Mouse (Mus musculus) limb, embryonic 14.5 days (tissue): ENCODE measurements around the gene Ablim1. TPM values are rescaled to one million over a fixed set of nuclear protein-coding genes. Genes with fewer than 3 reads are reported as not detected.

Experiments used
- ATAC-seq: fragments of 200-750 bp; cut with Nextera tagmentation; 2 replicates; pipeline ENCODE4 v1.8.0; 2017; ENCODE audit warnings: low read depth, moderate number of reproducible peaks, moderate TSS enrichment; ENCODE audit not compliant: low FRiP score
- DNase-seq: peaks from one replicate; pipeline ENCODE4 v3.0.0-alpha.2; 2015; ENCODE audit warnings: low spot score
- H3K27ac ChIP-seq: fragments of 300-500 bp; sonication (generic); replicated peaks from 2 replicates; pipeline ENCODE4 v1.5.1; 2014; ENCODE audit warnings: low read depth, mild to moderate bottlenecking, low read length, moderate library complexity, mixed read lengths
- H3K27me3 ChIP-seq: fragments of 300-500 bp; sonication (generic); 2 replicates; pipeline ENCODE4 v1.6.1; 2014; ENCODE audit warnings: low read length, mixed read lengths; ENCODE audit not compliant: control insufficient read depth, insufficient read depth
- H3K36me3 ChIP-seq: fragments of 300-500 bp; sonication (generic); 2 replicates; pipeline ENCODE4 v1.6.1; 2014; ENCODE audit warnings: mild to moderate bottlenecking, low read length, moderate library complexity, mixed read lengths; ENCODE audit not compliant: control insufficient read depth, insufficient read depth
- H3K4me1 ChIP-seq: fragments of 300-500 bp; sonication (generic); 2 replicates; pipeline ENCODE4 v1.6.1; 2014; ENCODE audit warnings: antibody characterized with exemption, low read length, mixed read lengths; ENCODE audit not compliant: control insufficient read depth, insufficient read depth
- H3K4me2 ChIP-seq: fragments of 300-500 bp; sonication (generic); replicated peaks from 2 replicates; pipeline ENCODE4 v1.6.1; 2014; ENCODE audit warnings: low read depth, mild to moderate bottlenecking, low read length, moderate library complexity; ENCODE audit not compliant: severe bottlenecking
- H3K4me3 ChIP-seq: fragments of 300-500 bp; sonication (generic); replicated peaks from 2 replicates; pipeline ENCODE4 v1.5.1; 2014; ENCODE audit warnings: low read length
- H3K9ac ChIP-seq: fragments of 300-500 bp; sonication (generic); 2 replicates; pipeline ENCODE4 v1.6.1; 2014; ENCODE audit warnings: mild to moderate bottlenecking, low read depth, low read length, moderate library complexity; ENCODE audit not compliant: severe bottlenecking
- H3K9me3 ChIP-seq: fragments of 300-500 bp; sonication (generic); 2 replicates; pipeline ENCODE4 v1.6.1; 2016; ENCODE audit warnings: low read length; ENCODE audit not compliant: control insufficient read depth
- POLR2A ChIP-seq: fragments of 200-500 bp; IDR thresholded peaks from 2 replicates; pipeline ENCODE4 v1.8.0; 2012; ENCODE audit warnings: inconsistent platforms, mild to moderate bottlenecking, moderate library complexity, borderline replicate concordance; ENCODE audit not compliant: insufficient read depth, insufficient read length; ENCODE audit errors: extremely low read depth
- WGBS: fragments of 180-500 bp; shearing (Covaris S2); extraction: QIAGEN DNeasy Blood & Tissue Kit; methylation state at CpG from one replicate; pipeline ENCODE4 v1.1.7; 2014; 5-methylcytosine and 5-hydroxymethylcytosine counted together
- polyA plus RNA-seq, 2 experiments: library from polyadenylated mRNA; depleted of rRNA in 1 of 2; stranded (reverse) in 1 of 2; unstranded in 1 of 2; fragments of >200 nt; fragmentation: Nextera tagmentation in 1 of 2; extraction: Ambion mirVana in 1 of 2; gene quantifications; 2 replicates each; pipeline versions ENCODE4 v1.2.1 to v1.2.3; 2012 to 2014

Gene Ablim1
- polyA plus RNA-seq, 2 experiments, result 30.6 to 76.9 TPM

DNA sequence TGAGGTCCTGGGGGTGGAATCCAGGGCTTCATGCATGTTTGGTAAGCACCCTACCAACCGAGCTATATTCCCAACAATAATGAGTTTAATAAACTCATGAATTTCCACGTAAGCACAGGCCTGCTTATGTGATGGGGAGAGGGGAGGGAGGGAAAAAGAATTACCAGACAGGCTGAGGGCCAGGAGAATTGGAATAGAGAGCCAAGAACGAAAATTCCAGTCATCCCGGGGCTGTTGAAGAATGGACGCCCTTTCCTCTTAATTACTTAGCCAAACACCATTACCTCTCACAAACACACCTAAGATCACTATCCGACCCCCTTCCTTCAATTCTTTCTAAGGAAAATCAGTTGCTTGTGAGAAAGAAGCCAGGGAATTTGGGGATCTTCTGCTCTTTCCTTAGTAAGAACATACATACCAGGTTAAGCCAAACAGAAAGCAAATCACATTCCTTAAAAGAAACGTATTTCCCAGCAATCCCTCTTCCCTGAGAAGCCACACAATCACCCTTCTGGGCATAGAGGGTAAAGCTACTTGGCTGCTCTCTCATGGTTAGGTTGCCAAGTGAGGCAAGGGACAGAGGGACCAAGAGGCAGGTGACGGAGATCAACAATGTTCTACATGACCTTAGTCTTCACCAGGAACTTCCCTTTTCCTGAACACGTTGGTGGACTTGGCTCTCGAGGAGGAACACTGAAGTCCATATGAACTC lies 48.2 kb downstream of the Ablim1 start:
- Histone ChIP-seq H3K4me2 (no peak overlapping the region), H3K9me3 (no peaks in the 10 kb centered on the region), H3K36me3 (no peaks in the 10 kb centered on the region), H3K27ac (no peak overlapping the region), H3K4me1 (peaks cover 2% of the 10 kb centered on the region), H3K4me3 (no peak overlapping the region), H3K27me3 (no peaks in the 10 kb centered on the region), H3K9ac (no peak overlapping the region)
- DNase-seq (no peak), ATAC-seq (no peak)
- 71% methylated on average over 10 of the region's 10 CpGs for WGBS
- TF ChIP-seq POLR2A, result no peak

DNA sequence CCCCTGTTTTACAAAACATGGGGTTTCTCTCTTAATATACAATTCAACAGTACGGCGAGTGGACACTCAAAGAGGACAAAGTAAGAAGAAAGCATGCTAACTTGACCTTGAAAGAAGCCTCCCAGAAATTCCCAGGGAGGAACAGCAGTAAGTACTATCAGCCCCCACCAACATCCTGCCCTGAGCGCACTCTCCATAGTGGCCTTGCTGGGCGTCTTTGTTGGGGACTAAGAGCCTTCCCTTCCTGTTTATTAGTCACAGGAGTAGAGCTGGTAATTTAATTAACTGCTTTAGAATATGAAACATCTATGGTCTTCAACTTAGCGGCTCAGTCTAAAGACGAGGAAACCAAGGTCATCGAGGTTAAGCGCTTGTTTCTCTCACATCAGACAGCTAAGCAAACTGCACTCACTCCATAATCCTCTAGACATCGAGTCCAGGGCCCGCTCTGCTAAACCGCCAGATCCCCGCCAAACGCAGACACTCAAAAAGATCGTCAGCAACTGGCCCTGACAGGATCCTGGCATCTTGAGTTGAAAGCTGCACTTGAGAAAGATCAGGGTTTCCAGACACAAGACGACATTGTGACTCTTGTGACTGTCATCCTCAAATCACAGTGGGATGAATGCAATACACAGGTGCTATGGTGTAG lies 50.3 kb downstream of the Ablim1 start:
- H3K9ac ChIP-seq, result no peak overlapping the region
- ATAC-seq (no peak), DNase-seq (no peak)
- no peak overlapping the region for H3K4me2 ChIP-seq
- no peaks in the 10 kb centered on the region for H3K27me3 ChIP-seq
- H3K27ac ChIP-seq, result no peak overlapping the region
- H3K9me3 ChIP-seq, result no peaks in the 10 kb centered on the region
- no peak for TF ChIP-seq POLR2A
- WGBS, result 48% methylated on average over 15 of the region's 15 CpGs
- H3K4me3 ChIP-seq, result no peak overlapping the region
- peaks cover 2% of the 10 kb centered on the region for H3K4me1 ChIP-seq
- no peaks in the 10 kb centered on the region for H3K36me3 ChIP-seq

DNA sequence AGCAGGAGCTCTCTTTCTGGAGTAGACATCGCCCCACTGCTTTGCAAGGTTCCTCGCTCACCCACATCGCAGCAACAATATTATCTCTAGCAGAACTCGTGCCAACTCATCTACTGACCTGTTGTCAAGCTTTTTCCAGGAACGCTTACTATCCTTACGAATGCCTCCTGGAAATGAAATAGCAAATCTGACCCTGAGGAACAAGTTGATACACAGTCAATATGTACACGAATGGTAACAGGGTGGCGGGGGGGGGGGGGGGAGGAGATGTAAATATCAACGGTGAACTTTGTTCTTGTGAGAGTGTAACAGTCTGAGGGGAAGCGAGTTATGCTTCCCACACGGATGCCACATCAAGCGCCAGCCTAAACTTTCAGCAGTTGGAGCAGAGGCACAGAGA lies 56.9 kb downstream of the Ablim1 start:
- Histone ChIP-seq H3K9me3 (no peaks in the 10 kb centered on the region), H3K4me2 (no peak overlapping the region), H3K36me3 (no peaks in the 10 kb centered on the region), H3K4me3 (no peak overlapping the region), H3K9ac (no peak overlapping the region), H3K27me3 (no peaks in the 10 kb centered on the region), H3K4me1 (no peaks in the 10 kb centered on the region), H3K27ac (no peak overlapping the region)
- ATAC-seq (no peak), DNase-seq (no peak)
- WGBS, result 88% methylated on average over 12 of the region's 12 CpGs
- TF ChIP-seq POLR2A, result no peak

DNA sequence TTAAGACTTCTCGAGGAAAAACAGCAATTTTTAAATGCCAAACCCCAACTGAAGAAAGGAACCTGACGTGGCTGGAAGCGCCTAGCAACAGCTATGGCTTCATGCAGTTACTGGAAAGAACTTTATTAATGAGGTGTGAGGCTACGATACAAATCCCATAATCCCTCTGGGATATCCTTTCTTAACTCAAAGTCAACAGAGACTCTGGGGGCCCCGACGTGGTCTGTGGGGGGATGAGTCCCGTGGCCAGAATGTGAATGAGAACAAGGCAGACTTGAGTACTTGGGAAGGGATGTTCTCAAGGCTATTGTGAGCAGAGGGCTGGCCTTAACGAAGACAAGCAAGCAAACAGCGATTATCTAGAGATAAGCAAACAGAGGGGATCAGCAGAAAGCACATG lies 58.1 kb downstream of the Ablim1 start:
- no peak overlapping the region for H3K4me3 ChIP-seq
- no peaks in the 10 kb centered on the region for H3K36me3 ChIP-seq
- H3K27me3 ChIP-seq, result no peaks in the 10 kb centered on the region
- peaks cover 5% of the 10 kb centered on the region; the same call in 1 of the 2 replicates for H3K4me1 ChIP-seq
- no peak for TF ChIP-seq POLR2A
- DNase-seq (peak; percentile 27), ATAC-seq (no peak)
- no peak overlapping the region for H3K4me2 ChIP-seq
- H3K9me3 ChIP-seq, result no peaks in the 10 kb centered on the region
- no peak overlapping the region for H3K27ac ChIP-seq
- no peak overlapping the region for H3K9ac ChIP-seq
- WGBS, result 41% methylated on average over 9 of the region's 9 CpGs

DNA sequence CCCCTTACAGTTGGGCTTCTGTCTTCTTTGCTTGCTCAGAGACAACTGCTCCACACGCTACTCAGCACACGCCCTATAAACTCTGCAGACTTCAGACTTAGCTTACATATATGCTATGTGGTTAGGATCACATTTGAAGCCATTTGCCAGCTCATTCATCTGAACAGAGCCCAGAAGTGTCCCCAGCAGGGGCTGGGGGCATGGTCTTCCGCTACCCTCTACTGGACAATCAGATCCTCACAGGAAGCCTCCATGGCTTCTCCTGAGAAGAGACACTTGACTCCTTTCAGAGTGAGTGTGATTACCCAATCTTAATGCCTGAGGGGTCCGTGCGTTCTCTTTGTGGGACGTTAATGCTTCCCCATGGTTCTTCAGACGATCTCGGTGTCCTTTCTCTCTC lies 59.6 kb downstream of the Ablim1 start:
- Histone ChIP-seq H3K9ac (no peak overlapping the region), H3K4me1 (peaks cover 5% of the 10 kb centered on the region; the same call in 1 of the 2 replicates), H3K36me3 (no peaks in the 10 kb centered on the region), H3K4me2 (no peak overlapping the region), H3K27ac (no peak overlapping the region), H3K27me3 (no peaks in the 10 kb centered on the region), H3K4me3 (no peak overlapping the region), H3K9me3 (no peaks in the 10 kb centered on the region)
- no peak for ATAC-seq
- 75% methylated on average over 8 of the region's 8 CpGs for WGBS
- DNase-seq, result peak; percentile 49
- no peak for TF ChIP-seq POLR2A
